Mouse (Mus musculus): ENCODE data around the gene Rhd.
"Not testable (repeated sequence)": the region's sequence is repeated elsewhere in the genome, so short reads cannot be mapped to it uniquely, and the experiment has no call there.

Rhd gene

GRCm38 (mm10) chr4:134903046-134903445 lies 38.7 kb downstream of the Rhd start:
- DNase-seq (ENCODE audit: low read depth, low spot score), result no peak

- DNase-seq (ENCODE audit: low read depth, low spot score), result not testable (repeated sequence)
These were observed 47.1 kb downstream of the Rhd start for GRCm38 (mm10) chr4:134911406-134911805.

- peak; percentile 89 for DNase-seq (ENCODE audit: low read depth, low spot score)
These were observed 49.1 kb downstream of the Rhd start for GRCm38 (mm10) chr4:134913413-134913812.

GRCm38 (mm10) chr4:134914122-134914863 lies 50.0 kb downstream of the Rhd start:
- DNase-seq (ENCODE audit: low read depth, low spot score), result peak; percentile 52

GRCm38 (mm10) chr4:134914864-134915209 lies 50.5 kb downstream of the Rhd start, which contains the start of gene Tmem50a:
Gene Tmem50a (minus strand): TSS chr4:134915024.
- peak; percentile 96 for DNase-seq (ENCODE audit: low read depth, low spot score)

- DNase-seq (ENCODE audit: low read depth, low spot score), result no peak
These were observed 51.1 kb downstream of the Rhd start for GRCm38 (mm10) chr4:134915223-134916050.

- peak; percentile 43 for DNase-seq (ENCODE audit: low read depth, low spot score)
These were observed 52.9 kb downstream of the Rhd start for GRCm38 (mm10) chr4:134917194-134917593.

GRCm38 (mm10) chr4:134918381-134918780 lies 54.0 kb downstream of the Rhd start:
- DNase-seq (ENCODE audit: low read depth, low spot score), result peak; percentile 60

- DNase-seq (ENCODE audit: low read depth, low spot score), result peak; percentile 88
These were observed 55.6 kb downstream of the Rhd start for GRCm38 (mm10) chr4:134919733-134920540.

GRCm38 (mm10) chr4:134920631-134921030 lies 56.3 kb downstream of the Rhd start:
- DNase-seq (ENCODE audit: low read depth, low spot score), result no peak

GRCm38 (mm10) chr4:134921703-134922102 lies 57.4 kb downstream of the Rhd start:
- peak; percentile 18 for DNase-seq (ENCODE audit: low read depth, low spot score)

GRCm38 (mm10) chr4:134922111-134922924 lies 58.0 kb downstream of the Rhd start:
- no peak for DNase-seq (ENCODE audit: low read depth, low spot score)

GRCm38 (mm10) chr4:134922925-134923244 lies 58.5 kb downstream of the Rhd start:
- DNase-seq (ENCODE audit: low read depth, low spot score), result peak; percentile 81

- peak; percentile 99 for DNase-seq (ENCODE audit: low read depth, low spot score)
These were observed 59.1 kb downstream of the Rhd start, which contains the start of gene Rsrp1 for GRCm38 (mm10) chr4:134923258-134924018. Gene Rsrp1 (plus strand): TSS chr4:134923592.

GRCm38 (mm10) chr4:134924019-134924741 lies 59.8 kb downstream of the Rhd start:
- peak; percentile 68 for DNase-seq (ENCODE audit: low read depth, low spot score)

GRCm38 (mm10) chr4:134925206-134925605 lies 60.9 kb downstream of the Rhd start:
- DNase-seq (ENCODE audit: low read depth, low spot score), result no peak

- peak; percentile 34 for DNase-seq (ENCODE audit: low read depth, low spot score)
These were observed 63.6 kb downstream of the Rhd start for GRCm38 (mm10) chr4:134927815-134928463.

GRCm38 (mm10) chr4:134928464-134928836 lies 64.1 kb downstream of the Rhd start:
- peak; percentile 42 for DNase-seq (ENCODE audit: low read depth, low spot score)

- DNase-seq (ENCODE audit: low read depth, low spot score), result peak; percentile 81
These were observed 65.2 kb downstream of the Rhd start for GRCm38 (mm10) chr4:134929536-134929935.
